Mouse (Mus musculus) midbrain, embryonic 16.5 days (tissue): ENCODE measurements around the gene Rrp15. TPM values are rescaled to one million over a fixed set of nuclear protein-coding genes. Genes with fewer than 3 reads are reported as not detected.

Experiments
- ATAC-seq: fragments of 200-750 bp; cut with Nextera tagmentation; 2 replicates; pipeline ENCODE4 v1.8.0; 2017; ENCODE audit warnings: moderate TSS enrichment
- H3K27ac ChIP-seq: fragments of 300-500 bp; sonication (generic); 2 replicates; pipeline ENCODE4 v1.5.1; 2014; ENCODE audit warnings: mild to moderate bottlenecking, low read length, mixed read lengths
- H3K27me3 ChIP-seq: fragments of 300-500 bp; sonication (generic); 2 replicates; pipeline ENCODE4 v1.6.1; 2014; ENCODE audit warnings: low read depth, low read length, mixed read lengths; ENCODE audit not compliant: control insufficient read depth, insufficient read depth
- H3K36me3 ChIP-seq: fragments of 300-500 bp; sonication (generic); 2 replicates; pipeline ENCODE4 v1.6.1; 2014; ENCODE audit warnings: mild to moderate bottlenecking, low read length, moderate library complexity, mixed read lengths; ENCODE audit not compliant: control insufficient read depth, insufficient read depth
- H3K4me1 ChIP-seq: fragments of 300-500 bp; sonication (generic); 2 replicates; pipeline ENCODE4 v1.6.1; 2014; ENCODE audit warnings: mild to moderate bottlenecking, low read length, mixed read lengths; ENCODE audit not compliant: control insufficient read depth, insufficient read depth
- H3K4me2 ChIP-seq: fragments of 300-500 bp; sonication (generic); 2 replicates; pipeline ENCODE4 v1.6.1; 2014; ENCODE audit warnings: mild to moderate bottlenecking, low read length, mixed read lengths
- H3K4me3 ChIP-seq: fragments of 300-500 bp; sonication (generic); 2 replicates; pipeline ENCODE4 v1.5.1; 2014; ENCODE audit warnings: low read depth, mild to moderate bottlenecking, low read length, moderate library complexity, mixed read lengths
- H3K9ac ChIP-seq: fragments of 300-500 bp; sonication (generic); 2 replicates; pipeline ENCODE4 v1.6.1; 2014; ENCODE audit warnings: low read depth, low read length, mixed read lengths
- H3K9me3 ChIP-seq: fragments of 300-500 bp; sonication (generic); replicated peaks from 2 replicates; pipeline ENCODE4 v1.6.1; 2014; ENCODE audit warnings: mild to moderate bottlenecking, low read length, mixed read lengths; ENCODE audit not compliant: control insufficient read depth, poor library complexity, severe bottlenecking
- WGBS: fragments of 180-500 bp; shearing (Covaris S2); extraction: QIAGEN DNeasy Blood & Tissue Kit; methylation state at CpG from one replicate; pipeline ENCODE4 v1.1.7; 2014; 5-methylcytosine and 5-hydroxymethylcytosine counted together
- polyA plus RNA-seq: library from polyadenylated mRNA; unstranded; fragments of >200 nt; fragmentation: Nextera tagmentation; extraction: Ambion mirVana; gene quantifications from 2 replicates; pipeline ENCODE4 v1.2.1, GENCODE M21; 2015

Rrp15 gene
- polyA plus RNA-seq, 1 experiment from 2014 or later = 28.2 TPM

- Histone ChIP-seq H3K27ac (no peak overlapping the region), H3K27me3 (no peaks in the 10 kb centered on the region), H3K9ac (no peak overlapping the region), H3K4me1 (peaks cover 2% of the 10 kb centered on the region; the same call in 1 of the 2 replicates), H3K36me3 (0 out of 2 replicates have a peak, but pooled peaks cover 2% of the 10 kb centered on the region), H3K4me2 (no peak overlapping the region), H3K9me3 (no peaks in the 10 kb centered on the region), H3K4me3 (no peak overlapping the region)
- 95% methylated on average over 11 of the region's 11 CpGs for WGBS
- no peak for ATAC-seq
These were observed 28.0 kb downstream of the Rrp15 start for GRCm38 (mm10) chr1:186721166-186721565.

- ATAC-seq = no peak
- Histone ChIP-seq H3K27me3 (no peaks in the 10 kb centered on the region), H3K4me1 (peaks cover 2% of the 10 kb centered on the region; the same call in 1 of the 2 replicates), H3K4me2 (no peak overlapping the region), H3K36me3 (0 out of 2 replicates have a peak, but pooled peaks cover 2% of the 10 kb centered on the region), H3K9ac (no peak overlapping the region), H3K4me3 (no peak overlapping the region), H3K9me3 (no peaks in the 10 kb centered on the region), H3K27ac (no peak overlapping the region)
- WGBS = 90% methylated on average over 9 of the region's 9 CpGs
These were observed 29.4 kb downstream of the Rrp15 start for GRCm38 (mm10) chr1:186719708-186720107.

- Histone ChIP-seq H3K4me2 (no peak overlapping the region), H3K27me3 (no peaks in the 10 kb centered on the region), H3K9ac (no peak overlapping the region), H3K9me3 (no peaks in the 10 kb centered on the region), H3K27ac (no peak overlapping the region), H3K4me3 (no peak overlapping the region), H3K36me3 (0 out of 2 replicates have a peak, but pooled peaks cover 2% of the 10 kb centered on the region), H3K4me1 (peaks cover 2% of the 10 kb centered on the region; the same call in 1 of the 2 replicates)
- WGBS = 89% methylated on average over 5 of the region's 5 CpGs
- ATAC-seq = no peak
These were observed 30.3 kb downstream of the Rrp15 start for GRCm38 (mm10) chr1:186718881-186719280.

- Histone ChIP-seq H3K4me2 (no peak overlapping the region), H3K27ac (no peak overlapping the region), H3K36me3 (0 out of 2 replicates have a peak, but pooled peaks cover 2% of the 10 kb centered on the region), H3K9ac (no peak overlapping the region), H3K4me3 (no peak overlapping the region), H3K27me3 (no peaks in the 10 kb centered on the region), H3K9me3 (no peaks in the 10 kb centered on the region), H3K4me1 (no peaks in the 10 kb centered on the region)
- WGBS = 84% methylated on average over 17 of the region's 17 CpGs
- ATAC-seq = no peak
These were observed 33.9 kb downstream of the Rrp15 start for GRCm38 (mm10) chr1:186714980-186715896.

GRCm38 (mm10) chr1:186714215-186714614, 34.9 kb downstream of the Rrp15 start:
- H3K9me3 ChIP-seq = no peaks in the 10 kb centered on the region
- no peaks in the 10 kb centered on the region for H3K36me3 ChIP-seq
- H3K27ac ChIP-seq = no peak overlapping the region
- H3K4me3 ChIP-seq = no peak overlapping the region
- H3K4me1 ChIP-seq = no peaks in the 10 kb centered on the region
- WGBS = 89% methylated on average over 4 of the region's 4 CpGs
- no peak for ATAC-seq
- H3K9ac ChIP-seq = no peak overlapping the region
- no peak overlapping the region for H3K4me2 ChIP-seq
- no peaks in the 10 kb centered on the region for H3K27me3 ChIP-seq

- Histone ChIP-seq H3K9me3 (no peaks in the 10 kb centered on the region), H3K27ac (no peak overlapping the region), H3K4me3 (no peak overlapping the region), H3K4me2 (no peak overlapping the region), H3K27me3 (no peaks in the 10 kb centered on the region), H3K4me1 (no peaks in the 10 kb centered on the region), H3K9ac (no peak overlapping the region), H3K36me3 (no peaks in the 10 kb centered on the region)
- ATAC-seq = no peak
- WGBS = 2% methylated on average over 3 of the region's 3 CpGs
These were observed 36.2 kb downstream of the Rrp15 start for GRCm38 (mm10) chr1:186712802-186713471.

- Histone ChIP-seq H3K27ac (peak within 1 kb of the TSS; percentile 47), H3K36me3 (no peaks in the 10 kb centered on the region), H3K4me3 (peak within 1 kb of the TSS; percentile 60), H3K4me1 (peaks cover 14% of the 10 kb centered on the region), H3K9me3 (no peaks in the 10 kb centered on the region), H3K27me3 (peaks cover 7% of the 10 kb centered on the region), H3K4me2 (peak within 1 kb of the TSS; percentile 79), H3K9ac (peak within 1 kb of the TSS; percentile 69)
- 0% methylated on average over 12 of the region's 12 CpGs for WGBS
- ATAC-seq = peak; percentile 58
These were observed 43.3 kb downstream of the Rrp15 start, which contains the start of gene Tgfb2 for GRCm38 (mm10) chr1:186705915-186706248. Gene Tgfb2, minus strand, starts transcription at chr1:186705989.

GRCm38 (mm10) chr1:186705203-186705914, 43.8 kb downstream of the Rrp15 start:
- peak overlapping the region; percentile 60 for H3K4me3 ChIP-seq
- H3K27ac ChIP-seq = peak overlapping the region; percentile 47
- under 1% methylated on average over 62 of the region's 65 CpGs for WGBS
- ATAC-seq = peak; percentile 79
- H3K36me3 ChIP-seq = no peaks in the 10 kb centered on the region
- no peaks in the 10 kb centered on the region for H3K9me3 ChIP-seq
- H3K27me3 ChIP-seq = peaks cover 7% of the 10 kb centered on the region
- peaks cover 14% of the 10 kb centered on the region for H3K4me1 ChIP-seq
- H3K4me2 ChIP-seq = peak overlapping the region; percentile 79
- peak overlapping the region; percentile 69 for H3K9ac ChIP-seq
